Mouse (Mus musculus) limb, embryonic 15.5 days (tissue): ENCODE measurements around the gene Tmem107. TPM values are rescaled to one million over a fixed set of nuclear protein-coding genes. Genes with fewer than 3 reads are reported as not detected.

Source experiments
- ATAC-seq: fragments of 200-750 bp; cut with Nextera tagmentation; 2 replicates; pipeline ENCODE4 v1.8.0; 2017; ENCODE audit warnings: low read depth, moderate TSS enrichment; ENCODE audit not compliant: insufficient number of reproducible peaks, low FRiP score, low TSS enrichment
- H3K27ac ChIP-seq: fragments of 300-500 bp; sonication (generic); 2 replicates; pipeline ENCODE4 v1.5.1; 2015; ENCODE audit warnings: moderate library complexity, mild to moderate bottlenecking, inconsistent platforms
- H3K27me3 ChIP-seq: fragments of 300-500 bp; sonication (generic); 2 replicates; pipeline ENCODE4 v1.6.1; 2015; ENCODE audit warnings: inconsistent platforms
- H3K36me3 ChIP-seq: fragments of 300-500 bp; sonication (generic); 2 replicates; pipeline ENCODE4 v1.6.1; 2015; ENCODE audit warnings: inconsistent platforms
- H3K4me1 ChIP-seq: fragments of 300-500 bp; sonication (generic); 2 replicates; pipeline ENCODE4 v1.6.1; 2015; ENCODE audit warnings: inconsistent platforms
- H3K4me2 ChIP-seq: fragments of 300-500 bp; sonication (generic); 2 replicates; pipeline ENCODE4 v1.6.1; 2015; ENCODE audit warnings: mild to moderate bottlenecking, inconsistent platforms
- H3K4me3 ChIP-seq: fragments of 300-500 bp; sonication (generic); 2 replicates; pipeline ENCODE4 v1.5.1; 2015; ENCODE audit warnings: mild to moderate bottlenecking, inconsistent platforms
- H3K9ac ChIP-seq: fragments of 300-500 bp; sonication (generic); 2 replicates; pipeline ENCODE4 v1.6.1; 2015; ENCODE audit warnings: inconsistent platforms
- H3K9me3 ChIP-seq: fragments of 300-500 bp; sonication (generic); 2 replicates; pipeline ENCODE4 v1.6.1; 2016; ENCODE audit warnings: inconsistent platforms
- whole genome bisulfite sequencing: fragments of 180-500 bp; shearing (Covaris S2); methylation state at CpG from one replicate; pipeline ENCODE4 v1.1.7; 2015; 5-methylcytosine and 5-hydroxymethylcytosine counted together
- polyA plus RNA-seq: library from polyadenylated mRNA; unstranded; fragments of >200 nt; fragmentation: Nextera tagmentation; extraction: Ambion mirVana; gene quantifications from 2 replicates; pipeline ENCODE4 v1.2.1, GENCODE M21; 2015

The Tmem107 gene
- polyA plus RNA-seq, 1 experiment from 2014 or later = 64.8 TPM

DNA sequence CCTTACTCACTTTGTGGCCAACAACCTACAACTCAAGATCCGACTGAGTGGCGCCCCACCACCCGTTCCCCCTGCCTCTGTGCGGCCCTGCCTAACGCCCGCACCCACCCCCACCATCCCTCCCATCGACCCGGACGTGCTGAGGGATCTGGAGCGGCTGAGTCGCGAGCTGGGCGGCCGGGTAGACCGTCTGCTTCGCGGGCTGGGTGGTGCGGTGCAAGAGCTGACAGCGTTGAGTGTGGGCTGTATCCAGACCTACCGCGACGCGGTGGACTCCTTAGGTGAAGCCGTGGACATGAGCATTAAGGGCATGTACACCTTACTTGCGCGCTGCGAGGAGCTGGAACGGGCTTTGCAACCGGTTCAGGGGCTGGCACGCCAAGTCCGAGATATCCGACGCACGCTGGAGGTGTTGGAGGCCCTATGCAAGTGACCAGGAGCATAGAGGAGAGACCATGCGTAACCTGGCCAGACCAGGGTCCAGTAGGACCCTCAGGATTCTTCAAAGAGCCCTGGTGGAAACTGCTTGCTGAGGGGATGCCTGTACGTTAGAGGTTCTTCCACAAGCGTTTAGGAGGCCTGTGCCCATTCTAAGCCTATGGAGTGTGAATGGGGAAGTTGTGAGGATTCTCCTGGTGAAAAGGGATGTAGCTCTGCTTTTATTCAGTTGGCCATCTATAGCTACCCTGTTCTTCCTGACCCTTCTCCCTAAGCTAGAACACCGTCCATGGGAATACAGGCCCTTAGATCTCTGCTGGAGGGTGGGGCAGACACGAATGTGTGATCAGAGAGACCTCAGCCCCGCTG lies 10.0 kb upstream of the Tmem107 start:
- H3K9ac ChIP-seq = peak overlapping the region; percentile 86
- no peaks in the 10 kb centered on the region for H3K27me3 ChIP-seq
- no peak for ATAC-seq
- peak overlapping the region; percentile 93 for H3K4me2 ChIP-seq
- WGBS = 3% methylated on average over 40 of the region's 40 CpGs
- H3K4me3 ChIP-seq = peak overlapping the region; percentile 96
- H3K4me1 ChIP-seq = peaks cover 37% of the 10 kb centered on the region
- H3K9me3 ChIP-seq = no peaks in the 10 kb centered on the region
- H3K36me3 ChIP-seq = no peaks in the 10 kb centered on the region
- peak overlapping the region; percentile 95 for H3K27ac ChIP-seq

DNA sequence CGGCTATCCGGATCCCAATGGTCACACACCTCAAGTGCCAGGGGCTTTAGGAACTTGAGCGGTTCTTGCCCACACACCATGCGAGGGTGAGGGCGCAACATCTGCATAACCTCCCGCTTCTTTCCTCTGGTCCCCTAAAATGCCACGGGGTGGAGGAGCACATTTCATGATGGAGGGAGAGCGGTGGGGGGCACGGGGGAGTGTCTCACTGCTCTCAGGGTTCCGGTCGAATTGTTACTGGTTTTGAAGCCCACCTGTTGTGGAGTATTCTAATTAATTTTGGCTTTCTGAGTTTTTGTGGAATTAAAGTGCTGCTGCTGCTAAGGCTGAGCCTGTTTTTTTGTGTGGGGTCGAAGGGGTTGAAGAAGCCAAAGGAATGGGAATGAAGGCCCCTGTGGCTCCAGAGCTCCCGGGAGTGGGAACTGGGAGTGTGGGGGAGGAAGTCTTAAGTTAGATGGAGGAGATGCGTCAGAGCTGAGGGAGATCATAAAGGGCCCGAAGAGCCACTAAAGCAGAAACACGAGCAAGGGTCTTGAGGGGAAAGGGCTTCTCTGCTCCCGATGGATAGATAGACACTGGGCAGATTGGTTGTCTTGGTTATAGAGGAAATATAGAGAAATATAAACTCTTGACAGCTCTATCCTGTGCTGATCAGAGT lies 9.2 kb upstream of the Tmem107 start:
- H3K9ac ChIP-seq = peak overlapping the region; percentile 86; the same call in 1 of the 2 replicates
- H3K9me3 ChIP-seq = no peaks in the 10 kb centered on the region
- H3K27ac ChIP-seq = no peak overlapping the region
- no peaks in the 10 kb centered on the region for H3K36me3 ChIP-seq
- 13% methylated on average over 17 of the region's 17 CpGs for WGBS
- peak overlapping the region; percentile 93 for H3K4me2 ChIP-seq
- peak overlapping the region; percentile 96 for H3K4me3 ChIP-seq
- H3K27me3 ChIP-seq = no peaks in the 10 kb centered on the region
- ATAC-seq = no peak
- peaks cover 44% of the 10 kb centered on the region for H3K4me1 ChIP-seq

DNA sequence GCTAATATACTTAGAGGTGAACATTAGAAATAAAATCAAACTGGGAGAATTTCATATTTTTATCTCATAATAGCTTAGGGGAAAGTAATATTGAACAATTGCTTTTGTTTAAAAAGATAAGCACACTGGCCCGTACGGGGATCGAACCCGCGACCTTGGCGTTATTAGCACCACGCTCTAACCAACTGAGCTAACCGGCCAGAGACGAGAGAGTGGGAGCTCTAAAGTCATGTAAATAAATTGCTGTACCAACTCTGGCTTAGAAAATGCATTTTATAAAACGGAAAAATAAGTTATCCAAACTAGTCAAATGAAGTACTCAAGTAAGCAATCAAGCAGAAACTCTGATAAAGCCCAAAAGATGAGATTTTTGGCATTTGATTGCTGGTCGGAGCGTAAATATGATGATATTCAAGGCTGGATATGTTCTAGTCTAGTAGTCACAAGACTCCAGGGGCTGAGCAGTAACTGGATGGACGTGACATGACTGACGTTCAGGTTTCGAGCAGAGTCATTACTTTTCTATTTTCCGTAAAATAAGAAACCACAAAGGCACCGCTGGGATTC lies 8.3 kb upstream of the Tmem107 start:
- no peaks in the 10 kb centered on the region for H3K36me3 ChIP-seq
- peak overlapping the region; percentile 65 for H3K4me3 ChIP-seq
- no peak for ATAC-seq
- peaks cover 52% of the 10 kb centered on the region for H3K4me1 ChIP-seq
- WGBS = 1% methylated on average over 17 of the region's 17 CpGs
- no peaks in the 10 kb centered on the region for H3K27me3 ChIP-seq
- no peak overlapping the region for H3K9ac ChIP-seq
- H3K9me3 ChIP-seq = no peaks in the 10 kb centered on the region
- peak overlapping the region; percentile 86 for H3K27ac ChIP-seq
- H3K4me2 ChIP-seq = peak overlapping the region; percentile 51

DNA sequence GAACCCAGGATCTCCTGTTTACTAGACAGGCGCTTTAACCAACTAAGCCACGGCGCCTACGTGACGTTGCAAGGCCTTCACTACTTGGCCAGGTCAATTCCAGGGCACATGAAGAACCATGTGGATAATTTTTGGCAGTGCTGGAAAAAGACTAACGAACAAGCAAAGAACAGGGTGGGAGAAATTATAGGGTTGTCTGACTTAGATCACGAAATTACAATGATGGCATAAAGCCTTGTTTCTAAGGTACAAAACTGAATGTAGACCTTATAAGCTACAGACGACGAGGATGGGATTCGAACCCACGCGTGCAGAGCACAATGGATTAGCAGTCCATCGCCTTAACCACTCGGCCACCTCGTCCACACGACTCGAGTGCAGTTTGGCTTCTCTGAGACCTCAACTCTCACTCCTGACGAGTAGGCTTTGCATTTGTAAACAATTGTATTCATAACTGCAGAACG lies 7.8 kb upstream of the Tmem107 start:
- peak; percentile 49; the same call in 1 of the 2 replicates for ATAC-seq
- under 1% methylated on average over 19 of the region's 19 CpGs for WGBS
- peaks cover 56% of the 10 kb centered on the region for H3K4me1 ChIP-seq

DNA sequence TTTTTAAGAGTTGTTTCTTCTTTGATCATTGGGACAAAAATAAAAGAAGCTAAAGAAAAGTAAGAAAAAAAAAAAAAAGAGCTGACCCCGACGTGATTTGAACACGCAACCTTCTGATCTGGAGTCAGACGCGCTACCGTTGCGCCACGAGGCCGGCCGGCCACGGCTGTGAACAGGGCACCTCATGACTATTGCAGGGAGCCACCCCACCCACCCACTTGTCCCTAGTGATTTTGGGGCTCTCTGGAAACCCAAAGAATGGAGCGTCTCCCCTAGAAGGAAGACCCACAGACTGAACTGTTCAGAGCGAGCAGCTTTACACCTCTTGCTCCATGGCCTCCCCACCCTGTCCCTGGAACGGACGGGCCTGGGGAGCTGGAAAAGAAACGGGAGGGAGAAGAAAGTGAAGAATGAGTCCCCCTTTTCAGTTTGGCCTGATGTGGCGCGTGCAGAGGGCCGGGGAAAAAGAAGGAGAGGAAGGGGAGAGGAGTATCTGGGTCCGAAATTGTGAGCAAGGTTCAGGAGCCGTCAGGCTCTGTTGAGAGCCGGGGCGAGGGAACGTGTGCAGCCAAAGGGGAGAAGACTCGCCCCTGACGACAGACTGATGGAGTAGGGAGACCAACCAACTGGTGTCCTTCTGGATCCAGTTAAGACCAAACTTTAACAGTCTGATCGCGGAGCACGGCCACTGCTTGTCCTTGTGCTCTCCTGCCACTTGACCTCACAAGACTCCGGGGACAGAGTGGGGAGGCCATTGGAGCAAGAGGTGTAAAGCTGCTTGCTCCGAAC lies 7.0 kb upstream of the Tmem107 start:
- Histone ChIP-seq H3K4me1 (peaks cover 50% of the 10 kb centered on the region), H3K9ac (peak overlapping the region; percentile 66), H3K27me3 (no peaks in the 10 kb centered on the region), H3K9me3 (no peaks in the 10 kb centered on the region), H3K27ac (peak overlapping the region; percentile 90), H3K4me3 (peak overlapping the region; percentile 65), H3K4me2 (peak overlapping the region; percentile 72), H3K36me3 (no peaks in the 10 kb centered on the region)
- WGBS = under 1% methylated on average over 31 of the region's 31 CpGs
- ATAC-seq = no peak

More for the DNA sequence above, 7.8 kb upstream of the Tmem107 start:
- H3K4me3 ChIP-seq = peak overlapping the region; percentile 65
- no peak overlapping the region for H3K9ac ChIP-seq
- peak overlapping the region; percentile 51 for H3K4me2 ChIP-seq
- no peaks in the 10 kb centered on the region for H3K27me3 ChIP-seq
- no peaks in the 10 kb centered on the region for H3K9me3 ChIP-seq
- no peaks in the 10 kb centered on the region for H3K36me3 ChIP-seq
- peak overlapping the region; percentile 86 for H3K27ac ChIP-seq

DNA sequence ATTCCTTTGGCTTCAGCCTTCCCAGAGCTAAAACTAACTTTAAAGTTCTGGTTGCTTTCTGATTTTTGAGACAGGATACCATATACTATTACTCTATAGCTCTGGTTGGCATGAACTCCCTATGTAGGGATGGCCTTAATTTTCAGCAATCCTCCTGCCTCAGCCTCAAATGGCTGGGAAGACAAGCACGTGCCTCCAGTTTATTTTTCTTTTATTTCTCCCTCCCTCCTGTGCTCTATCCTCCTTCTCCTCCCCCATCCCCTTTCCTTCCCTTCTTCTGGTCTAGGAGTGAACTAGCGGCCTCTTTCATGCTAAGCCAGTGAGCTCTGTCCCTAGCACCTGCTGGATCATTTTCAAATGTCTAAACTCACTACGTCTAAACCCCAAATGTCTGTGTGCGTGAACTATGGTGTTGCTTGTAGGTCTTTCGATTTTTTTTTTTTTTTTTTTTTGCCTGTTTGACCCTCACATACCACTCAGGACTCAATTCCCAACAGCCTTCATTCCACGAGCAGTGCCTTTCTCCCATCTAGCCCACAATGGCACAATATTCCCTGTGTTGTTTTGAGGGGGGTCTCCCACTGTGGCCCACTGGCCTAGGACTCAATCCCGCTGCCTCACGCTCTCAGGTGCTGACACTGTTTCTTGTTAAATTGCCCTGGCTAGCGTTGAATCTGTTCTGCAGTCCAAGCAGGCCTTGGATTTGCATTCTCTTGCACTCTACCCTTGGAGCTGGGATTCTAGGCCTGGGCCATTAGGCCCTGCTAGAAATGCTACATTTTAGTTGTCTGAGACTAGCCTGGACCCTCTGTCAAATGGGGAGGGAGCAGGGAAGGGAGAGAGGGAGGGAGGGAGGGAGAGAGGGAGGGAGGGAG lies 6.1 kb upstream of the Tmem107 start:
- H3K9me3 ChIP-seq = no peaks in the 10 kb centered on the region
- H3K4me2 ChIP-seq = peak overlapping the region; percentile 72
- no peaks in the 10 kb centered on the region for H3K36me3 ChIP-seq
- no peak for ATAC-seq
- peaks cover 48% of the 10 kb centered on the region for H3K4me1 ChIP-seq
- H3K27me3 ChIP-seq = no peaks in the 10 kb centered on the region
- H3K27ac ChIP-seq = peak overlapping the region; percentile 90
- peak overlapping the region; percentile 65 for H3K4me3 ChIP-seq
- 52% methylated on average over 9 of the region's 9 CpGs for WGBS
- peak overlapping the region; percentile 66; the same call in 1 of the 2 replicates for H3K9ac ChIP-seq

DNA sequence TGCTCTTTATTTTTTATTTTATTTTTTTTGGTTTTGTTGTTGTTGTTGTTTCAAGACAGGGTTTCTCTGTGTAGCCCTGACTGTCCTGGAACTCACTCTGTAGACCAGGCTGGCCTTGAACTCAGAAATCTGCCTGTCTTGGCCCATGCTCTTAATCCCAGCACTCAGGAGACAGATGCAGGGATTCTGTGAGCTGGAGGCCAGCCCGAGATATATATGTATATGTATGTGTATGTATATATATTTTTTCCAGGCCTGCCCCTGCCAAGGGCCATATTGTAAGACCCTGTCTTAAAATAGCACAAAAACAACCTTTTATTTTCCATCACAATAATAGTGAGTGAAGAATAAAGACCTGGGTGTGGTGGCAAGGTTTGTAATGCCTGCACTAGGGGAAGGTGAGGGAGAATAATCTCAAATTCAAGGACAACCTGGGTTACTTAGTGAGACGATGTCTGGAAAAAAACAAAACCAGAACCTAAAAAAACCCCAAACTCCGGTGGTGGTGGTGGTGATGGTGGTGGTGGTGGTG lies 5.1 kb upstream of the Tmem107 start:
- Histone ChIP-seq H3K36me3 (no peaks in the 10 kb centered on the region), H3K9ac (no peak overlapping the region), H3K4me3 (no peak overlapping the region), H3K9me3 (no peaks in the 10 kb centered on the region), H3K27me3 (no peaks in the 10 kb centered on the region), H3K4me2 (peak overlapping the region; percentile 86), H3K4me1 (peaks cover 48% of the 10 kb centered on the region), H3K27ac (no peak overlapping the region)
- WGBS = 52% methylated on average over 3 of the region's 3 CpGs
- ATAC-seq = no peak

DNA sequence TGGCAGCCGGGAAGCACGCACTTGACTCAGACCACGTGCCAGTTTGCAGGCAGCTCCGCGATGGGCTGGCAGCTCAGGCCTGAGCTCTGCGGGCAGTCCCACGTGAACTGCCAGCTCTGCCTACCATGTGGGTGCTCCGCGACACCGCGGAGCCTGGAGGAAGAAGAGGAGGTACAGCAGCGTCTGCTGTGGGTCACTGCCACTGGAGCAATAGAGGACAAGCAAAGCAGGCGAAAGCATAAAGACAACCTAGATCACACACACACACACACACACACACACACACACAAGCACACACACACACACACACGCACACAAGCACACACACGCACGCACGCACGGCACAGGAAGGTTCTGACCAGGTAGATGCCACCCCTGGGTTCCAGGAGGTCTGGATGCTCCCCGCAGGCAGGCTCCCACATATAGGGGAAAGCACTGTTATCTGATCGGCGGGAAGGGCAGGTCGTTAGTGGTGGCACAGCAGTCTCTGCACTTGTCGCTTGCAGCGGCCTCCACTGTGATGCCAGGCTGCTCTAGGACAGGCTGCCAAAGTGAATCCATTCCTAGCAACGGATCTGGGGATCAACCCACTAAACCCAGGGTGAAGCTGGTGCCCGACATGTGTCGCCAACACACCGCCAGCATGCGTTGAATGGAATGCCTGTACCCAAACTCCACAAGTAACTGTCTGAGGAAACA lies 4.3 kb upstream of the Tmem107 start:
- no peak overlapping the region for H3K27ac ChIP-seq
- peak overlapping the region; percentile 43 for H3K4me3 ChIP-seq
- H3K36me3 ChIP-seq = no peaks in the 10 kb centered on the region
- no peak for ATAC-seq
- 3% methylated on average over 29 of the region's 29 CpGs for WGBS
- no peaks in the 10 kb centered on the region for H3K27me3 ChIP-seq
- H3K4me1 ChIP-seq = peaks cover 43% of the 10 kb centered on the region
- H3K9ac ChIP-seq = peak overlapping the region; percentile 44; the same call in 1 of the 2 replicates
- H3K9me3 ChIP-seq = no peaks in the 10 kb centered on the region
- H3K4me2 ChIP-seq = peak overlapping the region; percentile 86

DNA sequence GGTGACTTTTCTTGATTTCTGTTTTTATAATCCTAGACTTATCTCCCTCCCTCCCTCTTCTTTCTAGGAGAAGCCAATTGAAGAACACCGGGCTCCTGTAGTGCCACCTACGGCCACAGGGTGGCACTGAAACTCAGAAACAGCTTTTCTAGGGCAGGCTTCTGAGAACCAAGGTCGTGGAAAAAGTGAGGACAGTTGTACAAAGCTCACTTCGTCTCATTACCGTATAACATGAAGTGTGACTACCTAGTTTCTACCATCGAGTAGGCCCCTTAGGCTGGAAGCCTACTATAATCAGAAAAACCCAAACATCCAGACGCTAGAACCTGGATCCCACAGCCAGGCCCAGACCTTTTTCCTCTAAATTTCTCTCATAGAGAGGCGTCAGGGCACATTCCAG lies 3.6 kb upstream of the Tmem107 start:
- Histone ChIP-seq H3K36me3 (no peaks in the 10 kb centered on the region), H3K27me3 (no peaks in the 10 kb centered on the region), H3K27ac (peak overlapping the region; percentile 30), H3K9me3 (no peaks in the 10 kb centered on the region), H3K4me2 (peak overlapping the region; percentile 86), H3K4me1 (peaks cover 41% of the 10 kb centered on the region), H3K4me3 (peak overlapping the region; percentile 43), H3K9ac (no peak overlapping the region)
- ATAC-seq = no peak
- 9% methylated on average over 8 of the region's 8 CpGs for WGBS

DNA sequence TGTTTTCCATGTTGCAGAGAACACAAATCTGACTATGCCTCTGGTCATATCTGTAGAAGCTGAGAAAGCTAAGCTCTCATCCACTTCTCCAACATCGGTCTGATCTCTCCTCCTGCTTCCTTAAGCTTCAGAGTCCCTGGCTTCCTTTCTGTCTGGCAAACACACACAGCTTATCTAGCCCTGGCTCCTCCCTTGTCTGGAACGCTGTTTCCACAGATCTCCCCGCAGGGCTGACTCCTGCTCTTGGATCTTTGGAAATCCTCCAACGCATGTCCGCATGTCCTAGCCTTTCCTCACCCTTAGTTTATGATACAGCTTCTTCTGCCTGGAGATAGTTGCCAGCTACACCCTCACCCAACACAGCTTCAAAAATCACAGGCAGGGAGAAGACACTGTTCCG lies 3.0 kb upstream of the Tmem107 start:
- Histone ChIP-seq H3K9me3 (no peaks in the 10 kb centered on the region), H3K4me3 (no peak overlapping the region), H3K27ac (peak overlapping the region; percentile 30), H3K9ac (no peak overlapping the region), H3K4me2 (no peak overlapping the region), H3K4me1 (peaks cover 47% of the 10 kb centered on the region), H3K36me3 (no peaks in the 10 kb centered on the region), H3K27me3 (no peaks in the 10 kb centered on the region)
- ATAC-seq = no peak
- WGBS = 49% methylated on average over 6 of the region's 6 CpGs
